Mouse (Mus musculus) hindbrain, embryonic 11.5 days (tissue): ENCODE results near the gene Ankrd55. TPM values are rescaled to one million over a fixed set of nuclear protein-coding genes. Genes with fewer than 3 reads are reported as not detected.

ENCODE experiments used
- ATAC-seq: fragments of 200-750 bp; cut with Nextera tagmentation; 2 replicates; pipeline ENCODE4 v1.8.0; 2017; ENCODE audit warnings: mild to moderate bottlenecking, moderate TSS enrichment, moderate library complexity; ENCODE audit not compliant: low FRiP score
- DNase-seq: peaks from one replicate; pipeline ENCODE4 v3.0.0-alpha.2; 2015; ENCODE audit warnings: low spot score
- H3K27ac ChIP-seq: fragments of 300-500 bp; sonication (generic); 2 replicates; pipeline ENCODE4 v1.5.1; 2014; ENCODE audit warnings: mild to moderate bottlenecking, low read depth, low read length
- H3K27me3 ChIP-seq: fragments of 300-500 bp; sonication (generic); 2 replicates; pipeline ENCODE4 v1.6.1; 2014; ENCODE audit warnings: mild to moderate bottlenecking, low read length, moderate library complexity, mixed read lengths; ENCODE audit not compliant: control insufficient read depth, insufficient read depth
- H3K36me3 ChIP-seq: fragments of 300-500 bp; sonication (generic); 2 replicates; pipeline ENCODE4 v1.6.1; 2014; ENCODE audit warnings: mild to moderate bottlenecking, low read length, moderate library complexity, mixed read lengths; ENCODE audit not compliant: control insufficient read depth, insufficient read depth
- H3K4me1 ChIP-seq: fragments of 300-500 bp; sonication (generic); replicated peaks from 2 replicates; pipeline ENCODE4 v1.6.1; 2014; ENCODE audit warnings: low read length, mixed read lengths; ENCODE audit not compliant: control insufficient read depth, insufficient read depth
- H3K4me2 ChIP-seq: fragments of 300-500 bp; sonication (generic); replicated peaks from 2 replicates; pipeline ENCODE4 v1.6.1; 2014; ENCODE audit warnings: mild to moderate bottlenecking, low read depth, low read length
- H3K4me3 ChIP-seq: fragments of 300-500 bp; sonication (generic); 2 replicates; pipeline ENCODE4 v1.5.1; 2014; ENCODE audit warnings: low read depth, low read length
- H3K9ac ChIP-seq: fragments of 300-500 bp; sonication (generic); 2 replicates; pipeline ENCODE4 v1.6.1; 2014; ENCODE audit warnings: low read depth, low read length
- H3K9me3 ChIP-seq: fragments of 300-500 bp; sonication (generic); 2 replicates; pipeline ENCODE4 v1.6.1; 2016; ENCODE audit warnings: low read length; ENCODE audit not compliant: control insufficient read depth
- WGBS: fragments of 180-500 bp; shearing (Covaris S2); extraction: QIAGEN DNeasy Blood & Tissue Kit; methylation state at CpG from one replicate; pipeline ENCODE4 v1.1.7; 2014; 5-methylcytosine and 5-hydroxymethylcytosine counted together
- polyA plus RNA-seq: library from polyadenylated mRNA; unstranded; fragments of >200 nt; fragmentation: Nextera tagmentation; extraction: Ambion mirVana; gene quantifications from 2 replicates; pipeline ENCODE4 v1.2.1, GENCODE M21; 2014

Ankrd55 gene
- polyA plus RNA-seq, 1 experiment from 2014 or later, result 1.7 TPM

- Histone ChIP-seq H3K4me1 (0 out of 2 replicates have a peak, but pooled peaks cover 2% of the 10 kb centered on the region), H3K4me3 (no peak overlapping the region), H3K9ac (no peak overlapping the region), H3K9me3 (no peaks in the 10 kb centered on the region), H3K27ac (no peak overlapping the region), H3K4me2 (no peak overlapping the region), H3K36me3 (no peaks in the 10 kb centered on the region), H3K27me3 (no peaks in the 10 kb centered on the region)
- WGBS, result 86% methylated on average over 8 of the region's 8 CpGs
- ATAC-seq, result no peak
- DNase-seq, result no peak
These were observed 63.7 kb downstream of the Ankrd55 start for GRCm38 (mm10) chr13:112351943-112352342.

GRCm38 (mm10) chr13:112354109-112354867 is 66.0 kb downstream of the Ankrd55 start:
- H3K9ac ChIP-seq, result no peak overlapping the region
- no peak for ATAC-seq
- H3K9me3 ChIP-seq, result no peaks in the 10 kb centered on the region
- H3K4me1 ChIP-seq, result 0 out of 2 replicates have a peak, but pooled peaks cover 2% of the 10 kb centered on the region
- no peak overlapping the region for H3K4me3 ChIP-seq
- H3K4me2 ChIP-seq, result no peak overlapping the region
- H3K36me3 ChIP-seq, result no peaks in the 10 kb centered on the region
- 30% methylated on average over 6 of the region's 6 CpGs for WGBS
- no peaks in the 10 kb centered on the region for H3K27me3 ChIP-seq
- H3K27ac ChIP-seq, result no peak overlapping the region
- DNase-seq, result no peak

- no peaks in the 10 kb centered on the region for H3K36me3 ChIP-seq
- H3K4me3 ChIP-seq, result no peak overlapping the region
- H3K9ac ChIP-seq, result no peak overlapping the region
- no peaks in the 10 kb centered on the region for H3K9me3 ChIP-seq
- ATAC-seq, result no peak
- no peak for DNase-seq
- H3K27me3 ChIP-seq, result no peaks in the 10 kb centered on the region
- 0 out of 2 replicates have a peak, but pooled peaks cover 2% of the 10 kb centered on the region for H3K4me1 ChIP-seq
- no peak overlapping the region for H3K27ac ChIP-seq
- 75% methylated on average over 10 of the region's 10 CpGs for WGBS
- no peak overlapping the region for H3K4me2 ChIP-seq
These were observed 66.7 kb downstream of the Ankrd55 start for GRCm38 (mm10) chr13:112354958-112355357.

- H3K9me3 ChIP-seq, result no peaks in the 10 kb centered on the region
- no peak for DNase-seq
- 92% methylated on average over 20 of the region's 20 CpGs for WGBS
These were observed 67.7 kb downstream of the Ankrd55 start for GRCm38 (mm10) chr13:112355794-112356486.

GRCm38 (mm10) chr13:112361575-112361974 is 73.3 kb downstream of the Ankrd55 start:
- H3K4me2 ChIP-seq, result no peak overlapping the region
- no peaks in the 10 kb centered on the region for H3K36me3 ChIP-seq
- no peak overlapping the region for H3K27ac ChIP-seq
- WGBS, result 85% methylated on average over 4 of the region's 4 CpGs
- no peak overlapping the region for H3K4me3 ChIP-seq
- no peak overlapping the region for H3K9ac ChIP-seq
- no peaks in the 10 kb centered on the region for H3K9me3 ChIP-seq
- DNase-seq, result no peak
- no peaks in the 10 kb centered on the region for H3K27me3 ChIP-seq
- ATAC-seq, result no peak
- no peaks in the 10 kb centered on the region for H3K4me1 ChIP-seq

More at GRCm38 (mm10) chr13:112355794-112356486, 67.7 kb downstream of the Ankrd55 start:
- ATAC-seq, result no peak
- Histone ChIP-seq H3K4me3 (no peak overlapping the region), H3K4me1 (0 out of 2 replicates have a peak, but pooled peaks cover 2% of the 10 kb centered on the region), H3K27ac (no peak overlapping the region), H3K4me2 (no peak overlapping the region), H3K27me3 (no peaks in the 10 kb centered on the region), H3K36me3 (no peaks in the 10 kb centered on the region), H3K9ac (no peak overlapping the region)

GRCm38 (mm10) chr13:112363218-112363617 is 75.0 kb downstream of the Ankrd55 start:
- no peak for DNase-seq
- Histone ChIP-seq H3K4me3 (no peak overlapping the region), H3K9me3 (no peaks in the 10 kb centered on the region), H3K27ac (no peak overlapping the region), H3K4me2 (no peak overlapping the region), H3K36me3 (no peaks in the 10 kb centered on the region), H3K9ac (no peak overlapping the region), H3K27me3 (no peaks in the 10 kb centered on the region), H3K4me1 (no peaks in the 10 kb centered on the region)
- ATAC-seq, result no peak
- WGBS, result 88% methylated on average over 10 of the region's 10 CpGs

GRCm38 (mm10) chr13:112363746-112364145 is 75.5 kb downstream of the Ankrd55 start:
- H3K27ac ChIP-seq, result no peak overlapping the region
- no peaks in the 10 kb centered on the region for H3K4me1 ChIP-seq
- H3K4me3 ChIP-seq, result no peak overlapping the region
- no peak for DNase-seq
- no peaks in the 10 kb centered on the region for H3K27me3 ChIP-seq
- no peak overlapping the region for H3K9ac ChIP-seq
- ATAC-seq, result no peak
- no peak overlapping the region for H3K4me2 ChIP-seq
- H3K9me3 ChIP-seq, result no peaks in the 10 kb centered on the region
- no peaks in the 10 kb centered on the region for H3K36me3 ChIP-seq
- 88% methylated on average over 3 of the region's 3 CpGs for WGBS

- no peaks in the 10 kb centered on the region for H3K36me3 ChIP-seq
- H3K4me2 ChIP-seq, result no peak overlapping the region
- no peak overlapping the region for H3K9ac ChIP-seq
- no peaks in the 10 kb centered on the region for H3K4me1 ChIP-seq
- no peaks in the 10 kb centered on the region for H3K27me3 ChIP-seq
- no peak overlapping the region for H3K4me3 ChIP-seq
- no peak overlapping the region for H3K27ac ChIP-seq
- no peaks in the 10 kb centered on the region for H3K9me3 ChIP-seq
- WGBS, result 77% methylated on average over 5 of the region's 5 CpGs
- DNase-seq (no peak), ATAC-seq (no peak)
These were observed 76.4 kb downstream of the Ankrd55 start for GRCm38 (mm10) chr13:112364698-112365097.

GRCm38 (mm10) chr13:112365303-112365702 is 77.1 kb downstream of the Ankrd55 start:
- H3K4me3 ChIP-seq, result no peak overlapping the region

More at GRCm38 (mm10) chr13:112365303-112365702, 77.1 kb downstream of the Ankrd55 start:
- ATAC-seq (no peak), DNase-seq (no peak)
- WGBS, result 82% methylated on average over 5 of the region's 5 CpGs
- Histone ChIP-seq H3K4me1 (no peaks in the 10 kb centered on the region), H3K9me3 (no peaks in the 10 kb centered on the region), H3K9ac (no peak overlapping the region), H3K4me2 (no peak overlapping the region), H3K27me3 (no peaks in the 10 kb centered on the region), H3K36me3 (no peaks in the 10 kb centered on the region), H3K27ac (no peak overlapping the region)
